In the genomic region with DNA sequence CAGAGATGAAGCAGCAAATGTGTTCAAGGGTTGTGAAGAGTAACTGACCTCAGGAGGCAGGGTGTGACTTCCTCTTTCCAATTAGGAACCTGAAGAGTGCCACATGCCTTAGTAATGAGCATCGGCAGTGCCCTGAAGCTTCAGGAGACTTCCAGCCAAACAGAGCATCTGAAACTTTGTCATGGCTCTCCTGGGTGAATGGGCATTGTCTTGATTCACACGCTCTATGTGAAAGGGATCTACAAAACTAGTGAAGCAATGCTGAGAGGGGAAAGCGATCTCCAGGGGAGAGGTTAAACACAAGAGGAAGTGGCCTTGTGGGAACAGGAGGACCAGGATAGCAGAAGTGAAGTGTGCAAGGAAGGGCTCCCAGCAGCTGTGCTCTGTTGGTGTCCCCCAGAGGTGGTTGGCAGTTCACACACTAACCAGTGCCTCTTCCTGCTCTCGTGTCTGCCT, we compare ENCODE assay signal across 17 mouse cellular contexts. TPM values are rescaled to one million over a fixed set of nuclear protein-coding genes. Genes with fewer than 3 reads are reported as not detected.
DNase-seq lines count a peak whose midpoint lies in the region; ATAC-seq and TF ChIP-seq lines count a peak whose summit lies in the region.
"Had no signal": no experiment of that assay in that cellular context is flagged by ENCODE, and none has a peak within 500 bp of the region (broad histone marks: within the 10 kb centered on the region; RNA-seq: fewer than 3 reads in every experiment).

No protein-coding gene starts in this region.

- no peaks in the 10 kb centered on the region for H3K9me3 ChIP-seq in liver, embryonic 14.5 days (ENCODE audit: control insufficient read depth, low read length)
- no peaks in the 10 kb centered on the region for H3K9me3 ChIP-seq in stomach, postnatal 0 days (ENCODE audit: control insufficient read depth, low read length)
- no peaks in the 10 kb centered on the region for H3K9me3 ChIP-seq in hindbrain, embryonic 11.5 days (ENCODE audit: control insufficient read depth, low read length)
- H3K9me3 ChIP-seq: embryonic facial prominence, embryonic 15.5 days; forebrain, embryonic 15.5 days; limb, embryonic 12.5 days; stomach, embryonic 15.5 days had no signal

- intact Hi-C loops in left cerebral cortex, postnatal 36 days (cut with DNase I), result no loop called here

- H3K27me3 ChIP-seq in liver, embryonic 14.5 days (ENCODE audit: control insufficient read depth, insufficient read depth, low read length), result no peaks in the 10 kb centered on the region
- no peaks in the 10 kb centered on the region for H3K27me3 ChIP-seq in stomach, postnatal 0 days (ENCODE audit: control insufficient read depth, insufficient read depth, low read length)
- H3K27me3 ChIP-seq in hindbrain, embryonic 11.5 days (ENCODE audit: control insufficient read depth, insufficient read depth, low read length), result no peaks in the 10 kb centered on the region
- H3K27me3 ChIP-seq: embryonic facial prominence, embryonic 15.5 days; forebrain, embryonic 15.5 days; limb, embryonic 12.5 days; stomach, embryonic 15.5 days had no signal

- H3K4me1 ChIP-seq in lung, adult 2 months (ENCODE audit: control insufficient read depth, insufficient read depth, low read length), result no peaks in the 10 kb centered on the region
- peaks cover 0 to 2% of the 10 kb centered on the region in 2 experiments; a peak in 2 of 4 replicates for H3K4me1 ChIP-seq in liver, embryonic 14.5 days (replicated peaks; ENCODE audit: control insufficient read depth in 2 of 2, insufficient read depth in 2 of 2, low read length in 1 of 2)
- H3K4me1 ChIP-seq in stomach, postnatal 0 days (replicated peaks; ENCODE audit: control insufficient read depth, insufficient read depth), result no peaks in the 10 kb centered on the region
- no peaks in the 10 kb centered on the region for H3K4me1 ChIP-seq in hindbrain, embryonic 11.5 days (replicated peaks; ENCODE audit: control insufficient read depth, insufficient read depth, low read length)
- H3K4me1 ChIP-seq: embryonic facial prominence, embryonic 15.5 days; forebrain, embryonic 15.5 days; limb, embryonic 12.5 days; stomach, embryonic 15.5 days had no signal

- no peak overlapping the region for H3K9ac ChIP-seq in liver, embryonic 14.5 days (replicated peaks)
- H3K9ac ChIP-seq in stomach, postnatal 0 days (ENCODE audit: low read length), result no peak overlapping the region
- H3K9ac ChIP-seq in hindbrain, embryonic 11.5 days (ENCODE audit: low read depth, low read length), result no peak overlapping the region
- H3K9ac ChIP-seq: embryonic facial prominence, embryonic 15.5 days; forebrain, embryonic 15.5 days; limb, embryonic 12.5 days; stomach, embryonic 15.5 days had no signal

- H3K4me2 ChIP-seq in liver, embryonic 14.5 days (ENCODE audit: low read depth), result no peak overlapping the region
- no peak overlapping the region for H3K4me2 ChIP-seq in stomach, postnatal 0 days (replicated peaks; ENCODE audit: low read depth)
- H3K4me2 ChIP-seq in hindbrain, embryonic 11.5 days (replicated peaks; ENCODE audit: low read depth, low read length), result no peak overlapping the region
- H3K4me2 ChIP-seq: embryonic facial prominence, embryonic 15.5 days; forebrain, embryonic 15.5 days; limb, embryonic 12.5 days; midbrain, embryonic 11.5 days; stomach, embryonic 15.5 days had no signal

- H3K4me3 ChIP-seq in lung, adult 2 months (replicated peaks; ENCODE audit: extremely low read depth, low read depth, low read length), result no peak overlapping the region
- H3K4me3 ChIP-seq in liver, embryonic 14.5 days (ENCODE audit: insufficient read depth in 1 of 2, low read depth in 2 of 2, low read length in 2 of 2), result no peak overlapping the region
- H3K4me3 ChIP-seq in stomach, postnatal 0 days (ENCODE audit: low read depth, low read length), result no peak overlapping the region
- H3K4me3 ChIP-seq in hindbrain, embryonic 11.5 days (ENCODE audit: low read depth, low read length), result no peak overlapping the region
- H3K4me3 ChIP-seq: embryonic facial prominence, embryonic 15.5 days; forebrain, embryonic 15.5 days; limb, embryonic 12.5 days; stomach, embryonic 15.5 days had no signal

- ATAC-seq in liver, embryonic 14.5 days (ENCODE audit: insufficient read depth), result peak; percentile 42; the same call in 1 of the 2 replicates
- no peak for ATAC-seq in stomach, postnatal 0 days (ENCODE audit: low FRiP score, low TSS enrichment)
- ATAC-seq in hindbrain, embryonic 11.5 days (ENCODE audit: low FRiP score), result no peak
- ATAC-seq: activated CD4-positive, CD25-positive, alpha-beta regulatory T cell, adult 4 months; forebrain, embryonic 15.5 days had no signal

- 58% methylated on average over 4 of the region's 4 CpGs for WGBS in lung, adult 2 months
- WGBS in liver, embryonic 14.5 days (ENCODE audit: insufficient replicate concordance), result 57% methylated on average over 4 of the region's 4 CpGs
- WGBS in stomach, postnatal 0 days, result 60% methylated on average over 4 of the region's 4 CpGs
- WGBS in hindbrain, embryonic 11.5 days, result 64% methylated on average over 4 of the region's 4 CpGs

- peaks cover 33% of the 10 kb centered on the region for H3K36me3 ChIP-seq in liver, embryonic 14.5 days (replicated peaks; ENCODE audit: control insufficient read depth, insufficient read depth, low read depth)
- no peaks in the 10 kb centered on the region for H3K36me3 ChIP-seq in stomach, postnatal 0 days (ENCODE audit: control insufficient read depth, insufficient read depth, low read length)
- H3K36me3 ChIP-seq in hindbrain, embryonic 11.5 days (ENCODE audit: control insufficient read depth, insufficient read depth, low read length), result no peaks in the 10 kb centered on the region
- H3K36me3 ChIP-seq: embryonic facial prominence, embryonic 15.5 days; forebrain, embryonic 15.5 days; limb, embryonic 12.5 days; stomach, embryonic 15.5 days had no signal

- no peak for TF ChIP-seq CTCF in lung, adult 2 months (IDR thresholded peaks at IDR 0.05; ENCODE audit: insufficient read depth, low read length)
- TF ChIP-seq CTCF in liver, embryonic 14.5 days (IDR thresholded peaks at IDR 0.05; ENCODE audit: low read depth), result no peak
- TF ChIP-seq CTCF in stomach, postnatal 0 days (IDR thresholded peaks at IDR 0.05; ENCODE audit: low read depth), result no peak

- no peak overlapping the region for H3K27ac ChIP-seq in liver, embryonic 14.5 days
- H3K27ac ChIP-seq in stomach, postnatal 0 days (replicated peaks), result no peak overlapping the region
- no peak overlapping the region for H3K27ac ChIP-seq in hindbrain, embryonic 11.5 days (ENCODE audit: low read depth, low read length)
- H3K27ac ChIP-seq: embryonic facial prominence, embryonic 15.5 days; forebrain, embryonic 15.5 days; limb, embryonic 12.5 days; stomach, embryonic 15.5 days had no signal

- TF ChIP-seq POLR2A in lung, adult 2 months (IDR thresholded peaks at IDR 0.05; ENCODE audit: borderline replicate concordance, extremely low read depth, low read depth, low read length), result no peak

- TF ChIP-seq EP300 in liver, embryonic 14.5 days (IDR thresholded peaks at IDR 0.05; ENCODE audit: low read depth), result no peak
- TF ChIP-seq EP300 in stomach, postnatal 0 days (optimal IDR thresholded peaks at IDR 0.05), result no peak

- DNase-seq in lung, postnatal 25 days (ENCODE audit: low spot score), result peak; percentile 38
- DNase-seq in lung, adult 2 months, result no peak
- peak; percentile 39 for DNase-seq in T-cell, adult 2 months (ENCODE audit: low spot score)
- peak in 1 of 3 experiments; percentile 29 for DNase-seq in liver, embryonic 14.5 days (ENCODE audit: low read depth in 3 of 3, low spot score in 3 of 3)
- DNase-seq in natural killer cell, adult 2 months (ENCODE audit: low spot score in 2 of 2), result peak; percentile 46 to 60
- no peak for DNase-seq in stomach, postnatal 0 days (ENCODE audit: low spot score)
- DNase-seq in left cerebral cortex, postnatal 36 days (ENCODE audit: low spot score in 2 of 2), result no peak
- DNase-seq in hindbrain, embryonic 11.5 days (ENCODE audit: low spot score), result no peak
- DNase-seq: cerebellum, postnatal 36 days; gastrocnemius, postnatal 14 days; kidney, adult 18-20 months had no signal

RNA-seq across cellular contexts. Expression of gene Fignl1, which starts 45.5 kb away (rescaled TPM):
- 0.17 and 0.47 TPM in 2 replicates for polyA plus RNA-seq in lung, adult 2 months (2012; rRNA removed)
- 23.2 and 32.2 TPM in 2 replicates for polyA plus RNA-seq in liver, embryonic 14.5 days (2012; rRNA removed)
- 102 and 110 TPM in 2 replicates for polyA plus RNA-seq in liver, embryonic 14.5 days (2014; fragmentation: Nextera tagmentation; extraction: Ambion mirVana)
- polyA plus RNA-seq in stomach, postnatal 0 days (2015; fragmentation: Nextera tagmentation; extraction: Ambion mirVana), result 9.5 and 10.5 TPM in 2 replicates
- under 1 TPM; 0.49 to 0.63 TPM for total RNA-seq in left cerebral cortex, postnatal 36 days (2021)
- polyA plus RNA-seq in hindbrain, embryonic 11.5 days (2014; fragmentation: Nextera tagmentation; extraction: Ambion mirVana), result 66.4 and 73.5 TPM in 2 replicates

Comparison
In these comparisons a context has a peak if more than half of its experiments do, and no peak if none do; other contexts are left out.
1. DNase-seq: peak in lung, postnatal 25 days (single experiment), T-cell, adult 2 months (single experiment) and natural killer cell, adult 2 months (2 of 2); none in lung, adult 2 months (single experiment), stomach, postnatal 0 days (single experiment), left cerebral cortex, postnatal 36 days (0 of 2) and hindbrain, embryonic 11.5 days (single experiment).